ENCODE assay signal across 32 mouse cellular contexts in genomic region chr5:61843891-61844290, GRCm38 (mm10). TPM values are rescaled to one million over a fixed set of nuclear protein-coding genes. Genes with fewer than 3 reads are reported as not detected.
A peak's percentile ranks its signal among the peaks of the same experiment; 100 is the strongest.
DNase-seq lines count a peak whose midpoint lies in the region; ATAC-seq and TF ChIP-seq lines count a peak whose summit lies in the region.
"Had no signal": no experiment of that assay in that cellular context is flagged by ENCODE, and none has a peak within 500 bp of the region (broad histone marks: within the 10 kb centered on the region; RNA-seq: fewer than 3 reads in every experiment).

No protein-coding gene starts in this region.

- H3K9ac ChIP-seq in liver, embryonic 11.5 days (ENCODE audit: low read depth, low read length), result no peak overlapping the region
- H3K9ac ChIP-seq: embryonic facial prominence, embryonic 12.5 days; embryonic facial prominence, embryonic 15.5 days; hindbrain, embryonic 12.5 days; hindbrain, embryonic 15.5 days had no signal

- no peak overlapping the region for H3K27ac ChIP-seq in liver, embryonic 11.5 days (ENCODE audit: low read depth, low read length)
- H3K27ac ChIP-seq: embryonic facial prominence, embryonic 12.5 days; embryonic facial prominence, embryonic 15.5 days; hindbrain, embryonic 12.5 days; hindbrain, embryonic 15.5 days had no signal

- peak; percentile 23 for DNase-seq in layer of hippocampus, adult 11-12 months (ENCODE audit: low spot score)
- no peak for DNase-seq in layer of hippocampus, postnatal 25 days (ENCODE audit: extremely low spot score in 1 of 2, low spot score in 1 of 2)
- peak; percentile 9 for DNase-seq in brain, embryonic 14.5 days (ENCODE audit: low read depth)
- peak; percentile 11 to 18 for DNase-seq in layer of hippocampus, adult 8-10 months (ENCODE audit: low spot score in 2 of 2)
- DNase-seq in layer of hippocampus, postnatal 36 days, result peak; percentile 15 to 18
- no peak for DNase-seq in cerebellum, adult 9-10 months
- DNase-seq in liver, embryonic 11.5 days (ENCODE audit: low spot score), result no peak
- no peak for DNase-seq in gastrocnemius, postnatal 10 days
- DNase-seq: adrenal gland, adult 2 months; adrenal gland, postnatal 14 days; cerebellum, adult 18-20 months; cerebellum, adult 9-11 months; cerebellum, postnatal 25 days; gastrocnemius, postnatal 14 days; heart, adult 11 months had no signal

- H3K27me3 ChIP-seq in liver, embryonic 11.5 days (replicated peaks; ENCODE audit: control insufficient read depth, insufficient read depth, low read length), result no peaks in the 10 kb centered on the region
- H3K27me3 ChIP-seq: embryonic facial prominence, embryonic 12.5 days; embryonic facial prominence, embryonic 15.5 days; hindbrain, embryonic 12.5 days; hindbrain, embryonic 15.5 days had no signal

- no peaks in the 10 kb centered on the region for H3K4me1 ChIP-seq in liver, embryonic 11.5 days (replicated peaks; ENCODE audit: control insufficient read depth, insufficient read depth, low read length)
- H3K4me1 ChIP-seq: embryonic facial prominence, embryonic 12.5 days; embryonic facial prominence, embryonic 15.5 days; hindbrain, embryonic 12.5 days; hindbrain, embryonic 15.5 days had no signal

- 66% methylated on average over 2 of the region's 2 CpGs for WGBS in liver, embryonic 11.5 days

- H3K36me3 ChIP-seq in liver, embryonic 11.5 days (ENCODE audit: control insufficient read depth, insufficient read depth, low read length), result no peaks in the 10 kb centered on the region
- H3K36me3 ChIP-seq: embryonic facial prominence, embryonic 12.5 days; embryonic facial prominence, embryonic 15.5 days; hindbrain, embryonic 12.5 days; hindbrain, embryonic 15.5 days had no signal

- no peak for TF ChIP-seq POLR2A in brain, embryonic 14.5 days (IDR thresholded peaks at IDR 0.05; ENCODE audit: borderline replicate concordance, extremely low read depth, insufficient read depth, insufficient read length, poor library complexity, severe bottlenecking)

- H3K4me2 ChIP-seq in liver, embryonic 11.5 days, result no peak overlapping the region
- H3K4me2 ChIP-seq: embryonic facial prominence, embryonic 12.5 days; embryonic facial prominence, embryonic 15.5 days; heart, embryonic 11.5 days; hindbrain, embryonic 12.5 days; hindbrain, embryonic 15.5 days had no signal

- ATAC-seq in liver, embryonic 11.5 days (replicated peaks; ENCODE audit: low FRiP score), result no peak
- ATAC-seq: CD4-positive, CD25-positive, alpha-beta regulatory T cell, adult 4 months had no signal

- no peak for TF ChIP-seq CTCF in brain, embryonic 14.5 days (IDR thresholded peaks at IDR 0.05; ENCODE audit: borderline replicate concordance, extremely low read depth, insufficient read depth, insufficient read length)

- H3K9me3 ChIP-seq in liver, embryonic 11.5 days (ENCODE audit: control insufficient read depth, low read length), result no peaks in the 10 kb centered on the region
- H3K9me3 ChIP-seq: embryonic facial prominence, embryonic 12.5 days; embryonic facial prominence, embryonic 15.5 days; hindbrain, embryonic 12.5 days; hindbrain, embryonic 15.5 days had no signal

- no peak overlapping the region for H3K4me3 ChIP-seq in liver, embryonic 11.5 days (ENCODE audit: low read depth, low read length)
- H3K4me3 ChIP-seq: embryonic facial prominence, embryonic 12.5 days; embryonic facial prominence, embryonic 15.5 days; hindbrain, embryonic 12.5 days; hindbrain, embryonic 15.5 days had no signal

RNA-seq across cellular contexts. Expression of gene G6pd2, which starts 35.3 kb away (rescaled TPM):
- total RNA-seq in layer of hippocampus, postnatal 25 days (2021), result not detected
- polyA plus RNA-seq in brain, embryonic 14.5 days (2012; rRNA removed), result not detected in 2 replicates
- not detected for total RNA-seq in layer of hippocampus, adult 8-10 months (2022)
- not detected for total RNA-seq in layer of hippocampus, postnatal 36 days (2021)
- 0.11 TPM in 1 of 2 replicates, not detected in the other for polyA plus RNA-seq in liver, embryonic 11.5 days (2014; fragmentation: Nextera tagmentation; extraction: Ambion mirVana)
- total RNA-seq in gastrocnemius, postnatal 10 days (2021), result not detected
- total RNA-seq: adrenal gland, adult 2 months; adrenal gland, postnatal 14 days; common myeloid progenitor, adult 5-6 weeks; gastrocnemius, adult 18-20 months; gastrocnemius, postnatal 14 days; gastrocnemius, postnatal 4 days; heart, adult 8-10 months; heart, postnatal 25 days; hematopoietic stem cell, adult 5-6 weeks; MEL had no signal
- polyA plus RNA-seq: adrenal gland, adult 2 months; C2C12; embryonic facial prominence, embryonic 12.5 days; embryonic facial prominence, embryonic 15.5 days; forebrain, embryonic 11.5 days; heart, embryonic 11.5 days; heart, embryonic 14.5 days; heart, postnatal 0 days; hindbrain, embryonic 12.5 days; hindbrain, embryonic 15.5 days had no signal

Comparison
In these comparisons a context has a peak if more than half of its experiments do, and no peak if none do; other contexts are left out.
1. DNase-seq: peak in layer of hippocampus, adult 11-12 months (single experiment), brain, embryonic 14.5 days (single experiment), layer of hippocampus, adult 8-10 months (2 of 2) and layer of hippocampus, postnatal 36 days (2 of 2); none in layer of hippocampus, postnatal 25 days (0 of 2), cerebellum, adult 9-10 months (single experiment), liver, embryonic 11.5 days (single experiment) and gastrocnemius, postnatal 10 days (single experiment).